Comparison of ENCODE assay signal across 9 mouse cellular contexts in genomic region chr9:15529275-15529964, GRCm38 (mm10). TPM values are rescaled to one million over a fixed set of nuclear protein-coding genes. Genes with fewer than 3 reads are reported as not detected.
DNase-seq lines count a peak whose midpoint lies in the region; ATAC-seq and TF ChIP-seq lines count a peak whose summit lies in the region.
"Had no signal": no experiment of that assay in that cellular context is flagged by ENCODE, and none has a peak within 500 bp of the region (broad histone marks: within the 10 kb centered on the region; RNA-seq: fewer than 3 reads in every experiment).

No protein-coding gene starts in this region.

- H3K27me3 ChIP-seq in liver, adult 2 months (ENCODE audit: control insufficient read depth, insufficient read depth, low read length) = no peaks in the 10 kb centered on the region
- no peaks in the 10 kb centered on the region for H3K27me3 ChIP-seq in liver, embryonic 12.5 days (replicated peaks)
- H3K27me3 ChIP-seq in cerebellum, adult 2 months (ENCODE audit: control insufficient read depth, insufficient read depth, low read length) = 0 out of 2 replicates have a peak, but pooled peaks cover 1% of the 10 kb centered on the region

- H3K4me1 ChIP-seq in liver, adult 2 months (ENCODE audit: control insufficient read depth, insufficient read depth, low read length) = peaks cover 33% of the 10 kb centered on the region
- peaks cover 23% of the 10 kb centered on the region for H3K4me1 ChIP-seq in liver, embryonic 12.5 days
- peaks cover 6% of the 10 kb centered on the region for H3K4me1 ChIP-seq in cerebellum, adult 2 months (ENCODE audit: control insufficient read depth, insufficient read depth, low read length)

- no peak overlapping the region for H3K9ac ChIP-seq in liver, adult 2 months (ENCODE audit: low read depth, low read length)
- no peak overlapping the region for H3K9ac ChIP-seq in liver, embryonic 12.5 days

- TF ChIP-seq POLR2A in liver, adult 2 months (IDR thresholded peaks at IDR 0.05; ENCODE audit: extremely low read depth, insufficient read depth, low read length) = no peak
- TF ChIP-seq POLR2A in cerebellum, adult 2 months (IDR thresholded peaks at IDR 0.05; ENCODE audit: borderline replicate concordance, insufficient read depth, low read length) = no peak

- H3K79me2 ChIP-seq in liver, adult 2 months (ENCODE audit: control insufficient read depth, insufficient read depth, low read length) = peaks cover 4% of the 10 kb centered on the region; the same call in 1 of the 2 replicates

- ATAC-seq in liver, embryonic 12.5 days = no peak
- peak; percentile 39 for ATAC-seq in inflammation-experienced regulatory T-cells, adult 6 months

- H3K9me3 ChIP-seq in liver, embryonic 12.5 days (replicated peaks) = no peaks in the 10 kb centered on the region

- H3K4me3 ChIP-seq in liver, adult 2 months (ENCODE audit: insufficient read depth, low read depth, low read length) = no peak overlapping the region
- H3K4me3 ChIP-seq in liver, embryonic 12.5 days = no peak overlapping the region
- no peak overlapping the region for H3K4me3 ChIP-seq in cerebellum, adult 2 months (replicated peaks; ENCODE audit: insufficient read depth, low read depth, low read length)

- no peak overlapping the region for H3K27ac ChIP-seq in liver, adult 2 months (replicated peaks; ENCODE audit: insufficient read depth, low read depth, low read length)
- H3K27ac ChIP-seq in liver, embryonic 12.5 days = no peak overlapping the region
- H3K27ac ChIP-seq in cerebellum, adult 2 months (ENCODE audit: insufficient read depth, low read length) = no peak overlapping the region
- H3K27ac ChIP-seq: macrophage had no signal

- no peak overlapping the region for H3K4me2 ChIP-seq in liver, embryonic 12.5 days

- no peak for TF ChIP-seq CTCF in liver, adult 2 months (IDR thresholded peaks at IDR 0.05; ENCODE audit: low read depth, low read length)
- no peak for TF ChIP-seq CTCF in cerebellum, adult 2 months (IDR thresholded peaks at IDR 0.05; ENCODE audit: borderline replicate concordance, insufficient read depth, low read depth, low read length)

- WGBS in liver, adult 2 months = 31% methylated on average over 8 of the region's 8 CpGs
- 59% methylated on average over 8 of the region's 8 CpGs for WGBS in liver, embryonic 12.5 days (ENCODE audit: insufficient replicate concordance)
- 35% methylated on average over 8 of the region's 8 CpGs for WGBS in cerebellum, adult 2 months

- H3K36me3 ChIP-seq in liver, adult 2 months (ENCODE audit: control insufficient read depth, insufficient read depth, low read length) = no peaks in the 10 kb centered on the region
- peaks cover 13% of the 10 kb centered on the region for H3K36me3 ChIP-seq in liver, embryonic 12.5 days

- peak; percentile 70 for DNase-seq in liver, adult 2 months (ENCODE audit: extremely low read depth, low read depth, low spot score)
- peak; percentile 51 to 56 for DNase-seq in cerebellum, adult 2 months
- DNase-seq in lung, postnatal 4 days = peak; percentile 65 to 75
- DNase-seq in embryo, embryonic 9.5 days (ENCODE audit: extremely low spot score) = no peak
- DNase-seq in embryo, embryonic 10.5 days (ENCODE audit: low spot score) = no peak
- no peak for DNase-seq in frontal cortex, adult 2 months (ENCODE audit: extremely low spot score in 1 of 2, low spot score in 1 of 2)

RNA-seq across cellular contexts. Expression of gene Smco4, which starts 36.2 kb away (rescaled TPM):
- 7.9 and 8.9 TPM in 2 replicates for total RNA-seq in liver, adult 2 months (2014; rRNA removed)
- 5.7 and 5.9 TPM in 2 replicates for polyA plus RNA-seq in liver, adult 2 months (2012; rRNA removed)
- 1.1 and 1.6 TPM in 2 replicates for polyA plus RNA-seq in liver, embryonic 12.5 days (2016; fragmentation: Nextera tagmentation; extraction: Ambion mirVana)
- polyA plus RNA-seq in cerebellum, adult 2 months (2012; rRNA removed) = 4.6 and 5.8 TPM in 2 replicates
- 10 to 100 TPM; 12.3 to 61.1 (median 54.2) TPM for polyA plus RNA-seq in inflammation-experienced regulatory T-cells, adult 6 months (2017; shearing (Covaris generic))
- 4.0 and 5.5 TPM in 2 replicates for polyA plus RNA-seq in frontal cortex, adult 2 months (2012; rRNA removed)

Comparison
In these comparisons a context has a peak if more than half of its experiments do, and no peak if none do; other contexts are left out.
1. DNase-seq: peak in liver, adult 2 months (single experiment), cerebellum, adult 2 months (2 of 2) and lung, postnatal 4 days (2 of 2); none in embryo, embryonic 9.5 days (single experiment), embryo, embryonic 10.5 days (single experiment) and frontal cortex, adult 2 months (0 of 2).